Mouse (Mus musculus): ENCODE results near the gene Dnm3. TPM values are rescaled to one million over a fixed set of nuclear protein-coding genes. Genes with fewer than 3 reads are reported as not detected.

The Dnm3 gene
- total RNA-seq, 2 experiments from 2014 or later = 4.7 to 6.1 TPM

- DNase-seq = no peak
Measured at GRCm38 (mm10) chr1:162324412-162324811, 153.4 kb downstream of the Dnm3 start.

GRCm38 (mm10) chr1:162323142-162323541 lies 154.7 kb downstream of the Dnm3 start:
- DNase-seq = peak; percentile 48 to 59

GRCm38 (mm10) chr1:162313451-162314276 lies 164.2 kb downstream of the Dnm3 start:
- peak; percentile 43 to 58 for DNase-seq

GRCm38 (mm10) chr1:162312621-162313020 lies 165.2 kb downstream of the Dnm3 start:
- no peak for DNase-seq

- no peak for DNase-seq
Measured at GRCm38 (mm10) chr1:162312152-162312551, 165.7 kb downstream of the Dnm3 start.

- no peak for DNase-seq
Measured at GRCm38 (mm10) chr1:162305247-162305646, 172.6 kb downstream of the Dnm3 start.

- no peak for DNase-seq
Measured at GRCm38 (mm10) chr1:162302480-162302879, 175.4 kb downstream of the Dnm3 start.

GRCm38 (mm10) chr1:162299558-162300319 lies 178.1 kb downstream of the Dnm3 start:
- DNase-seq = peak; percentile 55 to 72

GRCm38 (mm10) chr1:162298527-162298926 lies 179.3 kb downstream of the Dnm3 start:
- DNase-seq = no peak

- no peak for DNase-seq
Measured at GRCm38 (mm10) chr1:162295443-162295842, 182.4 kb downstream of the Dnm3 start.

- DNase-seq = peak; percentile 38 to 57
Measured at GRCm38 (mm10) chr1:162294572-162294910, 183.3 kb downstream of the Dnm3 start.

- DNase-seq = peak; percentile 25 to 31
Measured at GRCm38 (mm10) chr1:162293732-162294571, 183.9 kb downstream of the Dnm3 start.

GRCm38 (mm10) chr1:162286910-162287309 lies 190.9 kb downstream of the Dnm3 start:
- DNase-seq = peak in 1 of 2 experiments; percentile 8

- DNase-seq = no peak
Measured at GRCm38 (mm10) chr1:162281981-162282381, 195.9 kb downstream of the Dnm3 start.

GRCm38 (mm10) chr1:162280052-162280451 lies 197.8 kb downstream of the Dnm3 start:
- DNase-seq = no peak

GRCm38 (mm10) chr1:162276011-162276410 lies 201.8 kb downstream of the Dnm3 start:
- peak; percentile 13 to 32 for DNase-seq

GRCm38 (mm10) chr1:162274674-162275248 lies 203.1 kb downstream of the Dnm3 start:
- no peak for DNase-seq

- DNase-seq = no peak
Measured at GRCm38 (mm10) chr1:162256912-162257607, 220.8 kb downstream of the Dnm3 start.

- DNase-seq = no peak
Measured at GRCm38 (mm10) chr1:162254944-162255343, 222.9 kb downstream of the Dnm3 start.

GRCm38 (mm10) chr1:162253971-162254641 lies 223.7 kb downstream of the Dnm3 start:
- DNase-seq = no peak

GRCm38 (mm10) chr1:162252869-162253268 lies 225.0 kb downstream of the Dnm3 start:
- DNase-seq = no peak

All from heart, adult 18-20 months (tissue).